Mouse (Mus musculus): ENCODE data around the gene Rspo1. TPM values are rescaled to one million over a fixed set of nuclear protein-coding genes. Genes with fewer than 3 reads are reported as not detected.

The Rspo1 gene
- polyA plus RNA-seq, 1 experiment from 2014 or later = 16.4 TPM

DNA sequence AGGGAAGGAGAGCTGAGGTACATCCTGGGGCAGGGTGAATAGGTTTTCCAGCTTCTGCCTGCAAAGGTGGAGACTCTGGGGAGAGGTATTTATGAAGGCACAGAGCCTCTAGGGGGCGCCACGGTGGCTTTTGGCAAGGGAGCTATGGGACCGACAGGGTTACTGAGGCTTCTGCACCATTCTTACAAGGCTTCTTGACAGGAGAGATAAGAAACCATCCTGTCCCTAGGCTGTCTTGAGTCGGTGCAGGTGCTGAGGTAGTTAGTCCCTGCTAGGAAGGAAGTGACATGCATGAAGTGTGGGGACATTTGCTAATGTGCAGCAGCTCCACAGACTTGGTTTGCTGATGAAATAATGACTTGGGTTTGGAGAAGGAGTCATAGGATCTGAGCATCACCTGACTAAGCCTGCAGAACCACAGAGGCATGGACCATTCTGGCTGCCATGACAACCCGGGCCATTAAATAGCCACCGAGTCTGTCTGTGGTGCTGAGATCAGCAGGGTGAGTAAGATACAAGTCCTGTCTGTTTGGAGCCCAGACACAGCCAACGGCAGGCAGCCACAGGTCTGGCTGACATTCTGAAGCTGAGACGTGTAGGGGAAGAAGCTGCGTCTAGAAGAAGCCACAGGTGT lies 2.2 kb upstream of the Rspo1 start:
- no peak overlapping the region for H3K4me3 ChIP-seq
- H3K27ac ChIP-seq (replicated peaks) = no peak overlapping the region
- no peak for DNase-seq (ENCODE audit: low spot score)
- H3K9me3 ChIP-seq (replicated peaks) = no peaks in the 10 kb centered on the region
- H3K27me3 ChIP-seq (ENCODE audit: low read depth, poor library complexity, severe bottlenecking) = peaks cover 85% of the 10 kb centered on the region
- 25% methylated on average over 9 of the region's 9 CpGs for WGBS
- no peaks in the 10 kb centered on the region for H3K36me3 ChIP-seq
- H3K4me1 ChIP-seq = peaks cover 65% of the 10 kb centered on the region

GRCm38 (mm10) chr4:124984871-124985670 lies 1.2 kb upstream of the Rspo1 start:
- no peak for DNase-seq (ENCODE audit: low spot score)
- Histone ChIP-seq H3K36me3 (no peaks in the 10 kb centered on the region), H3K9me3 (replicated peaks) (no peaks in the 10 kb centered on the region), H3K4me1 (peaks cover 70% of the 10 kb centered on the region), H3K4me3 (peak overlapping the region; percentile 30), H3K27ac (replicated peaks) (no peak overlapping the region), H3K27me3 (ENCODE audit: low read depth, poor library complexity, severe bottlenecking) (peaks cover 89% of the 10 kb centered on the region)
- WGBS = 12% methylated on average over 18 of the region's 18 CpGs

DNA sequence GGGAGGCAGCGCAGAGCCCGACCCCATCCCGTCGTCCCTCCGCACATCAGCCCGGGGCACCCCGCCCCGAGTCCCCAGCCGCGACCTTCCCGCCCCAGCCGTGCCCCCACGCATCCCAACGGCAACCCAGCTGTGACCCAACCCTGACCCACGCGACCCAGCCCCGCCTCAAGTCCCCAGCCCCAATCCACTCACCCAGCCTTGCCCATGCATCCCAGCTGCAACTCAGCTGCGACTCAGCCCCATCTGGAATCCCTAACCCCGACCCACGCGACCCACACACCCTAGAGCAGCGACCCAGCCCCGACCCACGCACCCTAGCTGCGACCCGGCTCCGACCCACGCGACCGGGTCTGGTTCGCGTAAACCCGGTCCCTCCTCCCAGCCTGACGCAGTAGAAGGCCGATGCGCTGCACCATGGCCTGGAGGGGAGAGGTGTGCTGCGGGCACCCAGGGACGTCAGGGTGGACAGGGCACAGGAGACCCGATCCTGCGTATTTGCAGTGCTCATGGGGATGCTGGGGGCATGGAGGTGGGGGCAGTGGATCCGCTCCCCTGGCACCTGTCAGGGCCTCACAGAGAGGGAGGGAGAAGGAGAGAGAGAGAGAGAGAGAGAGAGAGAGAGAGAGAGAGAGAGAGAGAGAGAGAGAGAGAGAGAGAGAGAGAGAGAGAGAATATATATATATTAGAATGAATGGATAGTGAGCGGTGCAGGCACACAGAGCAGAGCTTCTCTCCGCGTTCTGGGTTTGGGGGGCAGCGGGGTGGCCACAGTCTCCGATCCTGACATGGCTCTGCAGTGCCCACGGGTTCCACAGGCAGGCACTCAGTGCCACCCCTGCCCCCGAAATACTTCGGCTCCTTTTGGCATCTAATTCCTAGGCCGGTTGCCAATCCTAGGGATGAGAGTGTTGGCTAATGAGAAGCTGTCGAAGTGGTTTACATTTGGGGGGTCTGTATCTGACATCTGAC lies 795 bp downstream of the Rspo1 start:
- peak overlapping the region; percentile 60 for H3K4me3 ChIP-seq
- no peaks in the 10 kb centered on the region for H3K9me3 ChIP-seq (replicated peaks)
- H3K27ac ChIP-seq (replicated peaks) = peak overlapping the region; percentile 74
- peaks cover 81% of the 10 kb centered on the region for H3K4me1 ChIP-seq
- peaks cover 99% of the 10 kb centered on the region for H3K27me3 ChIP-seq (ENCODE audit: low read depth, poor library complexity, severe bottlenecking)
- DNase-seq (ENCODE audit: low spot score) = no peak
- no peaks in the 10 kb centered on the region for H3K36me3 ChIP-seq
- 3% methylated on average over 43 of the region's 51 CpGs for WGBS

GRCm38 (mm10) chr4:124987711-124988097 lies 1.5 kb downstream of the Rspo1 start:
- H3K27ac ChIP-seq (replicated peaks) = no peak overlapping the region
- peaks cover 81% of the 10 kb centered on the region for H3K4me1 ChIP-seq
- DNase-seq (ENCODE audit: low spot score) = no peak
- H3K36me3 ChIP-seq = no peaks in the 10 kb centered on the region
- no peaks in the 10 kb centered on the region for H3K9me3 ChIP-seq (replicated peaks)
- H3K27me3 ChIP-seq (ENCODE audit: low read depth, poor library complexity, severe bottlenecking) = peaks cover 97% of the 10 kb centered on the region
- WGBS = 9% methylated on average over 10 of the region's 10 CpGs
- H3K4me3 ChIP-seq = peak overlapping the region; percentile 60

GRCm38 (mm10) chr4:124988382-124988781 lies 2.2 kb downstream of the Rspo1 start:
- H3K4me1 ChIP-seq = peaks cover 81% of the 10 kb centered on the region
- H3K9me3 ChIP-seq (replicated peaks) = no peaks in the 10 kb centered on the region
- no peaks in the 10 kb centered on the region for H3K36me3 ChIP-seq
- WGBS = 29% methylated on average over 9 of the region's 9 CpGs
- no peak for DNase-seq (ENCODE audit: low spot score)
- H3K4me3 ChIP-seq = peak overlapping the region; percentile 60; the same call in 1 of the 2 replicates
- peaks cover 95% of the 10 kb centered on the region for H3K27me3 ChIP-seq (ENCODE audit: low read depth, poor library complexity, severe bottlenecking)
- H3K27ac ChIP-seq (replicated peaks) = peak overlapping the region; percentile 33; the same call in 1 of the 2 replicates

DNA sequence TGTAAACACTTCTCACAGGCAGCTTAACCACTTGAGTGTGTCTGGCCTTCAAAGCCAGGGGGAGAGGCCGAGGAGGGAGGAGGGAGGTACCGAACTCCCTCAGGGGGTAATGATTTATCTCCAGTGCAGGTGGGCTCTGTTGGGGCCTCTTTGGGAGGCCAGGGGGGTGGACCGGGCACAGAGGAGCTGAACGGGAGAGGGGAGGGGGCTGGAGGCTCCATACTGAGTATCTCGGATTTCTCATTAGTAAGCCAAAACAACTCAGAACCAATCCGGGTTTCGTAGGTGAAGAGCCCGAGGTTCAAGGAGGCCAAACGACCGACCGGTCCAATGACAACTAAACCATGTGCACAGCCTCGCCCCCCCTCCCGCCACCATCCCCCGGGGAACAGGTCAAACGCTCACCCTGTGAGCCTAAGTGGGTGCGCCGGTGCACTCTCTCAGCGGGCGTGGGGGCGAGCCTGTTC lies 3.6 kb downstream of the Rspo1 start:
- Histone ChIP-seq H3K36me3 (no peaks in the 10 kb centered on the region), H3K4me3 (peak overlapping the region; percentile 50), H3K9me3 (replicated peaks) (no peaks in the 10 kb centered on the region), H3K27me3 (ENCODE audit: low read depth, poor library complexity, severe bottlenecking) (peaks cover 81% of the 10 kb centered on the region), H3K27ac (replicated peaks) (peak overlapping the region; percentile 78), H3K4me1 (peaks cover 70% of the 10 kb centered on the region)
- DNase-seq (ENCODE audit: low spot score) = no peak
- WGBS = 3% methylated on average over 20 of the region's 20 CpGs

- peak overlapping the region; percentile 78 for H3K27ac ChIP-seq (replicated peaks)
- peaks cover 65% of the 10 kb centered on the region for H3K4me1 ChIP-seq
- peaks cover 76% of the 10 kb centered on the region for H3K27me3 ChIP-seq (ENCODE audit: low read depth, poor library complexity, severe bottlenecking)
- peak; percentile 52 for DNase-seq (ENCODE audit: low spot score)
- peak overlapping the region; percentile 50 for H3K4me3 ChIP-seq
- H3K9me3 ChIP-seq (replicated peaks) = no peaks in the 10 kb centered on the region
- no peaks in the 10 kb centered on the region for H3K36me3 ChIP-seq
- WGBS = 1% methylated on average over 7 of the region's 7 CpGs
Measured at GRCm38 (mm10) chr4:124990325-124990724, 4.1 kb downstream of the Rspo1 start.

DNA sequence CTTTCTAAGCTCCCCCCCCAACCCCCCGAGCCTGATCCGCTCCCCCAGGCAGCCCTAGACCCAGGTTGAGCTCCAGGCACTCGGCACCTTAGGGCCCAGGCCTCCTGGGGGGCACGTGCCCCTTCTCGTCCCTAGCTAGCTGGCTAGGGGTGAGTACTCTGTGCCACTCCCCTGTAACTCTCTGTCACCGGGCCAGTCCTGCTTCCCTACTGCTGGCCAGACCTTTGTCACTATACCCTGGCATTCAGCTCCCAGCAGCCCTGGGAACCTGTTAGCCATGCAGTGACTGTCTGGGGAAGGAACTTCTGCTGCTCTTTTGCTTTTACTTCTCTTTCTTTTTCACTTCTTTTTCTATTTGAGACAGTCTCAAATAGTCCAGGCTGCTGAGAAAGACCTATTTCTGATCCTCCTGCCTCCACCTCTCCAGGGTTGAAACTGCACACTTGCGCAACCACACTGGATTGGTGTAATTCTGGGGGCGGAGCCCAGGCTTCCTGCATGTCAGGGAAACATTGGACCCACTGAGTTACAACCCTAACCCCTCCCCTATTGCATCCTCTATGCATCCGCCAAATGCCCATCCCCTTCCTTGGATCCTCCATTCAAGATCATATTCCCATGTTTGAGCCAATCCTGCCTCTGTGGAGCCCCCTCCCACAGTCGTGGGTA lies 11.4 kb downstream of the Rspo1 start:
- no peak overlapping the region for H3K4me3 ChIP-seq
- no peaks in the 10 kb centered on the region for H3K9me3 ChIP-seq (replicated peaks)
- H3K36me3 ChIP-seq = 0 out of 2 replicates have a peak, but pooled peaks cover 2% of the 10 kb centered on the region
- no peaks in the 10 kb centered on the region for H3K4me1 ChIP-seq
- DNase-seq (ENCODE audit: low spot score) = no peak
- WGBS = 80% methylated on average over 10 of the region's 10 CpGs
- H3K27me3 ChIP-seq (ENCODE audit: low read depth, poor library complexity, severe bottlenecking) = peaks cover 6% of the 10 kb centered on the region
- H3K27ac ChIP-seq (replicated peaks) = no peak overlapping the region

DNA sequence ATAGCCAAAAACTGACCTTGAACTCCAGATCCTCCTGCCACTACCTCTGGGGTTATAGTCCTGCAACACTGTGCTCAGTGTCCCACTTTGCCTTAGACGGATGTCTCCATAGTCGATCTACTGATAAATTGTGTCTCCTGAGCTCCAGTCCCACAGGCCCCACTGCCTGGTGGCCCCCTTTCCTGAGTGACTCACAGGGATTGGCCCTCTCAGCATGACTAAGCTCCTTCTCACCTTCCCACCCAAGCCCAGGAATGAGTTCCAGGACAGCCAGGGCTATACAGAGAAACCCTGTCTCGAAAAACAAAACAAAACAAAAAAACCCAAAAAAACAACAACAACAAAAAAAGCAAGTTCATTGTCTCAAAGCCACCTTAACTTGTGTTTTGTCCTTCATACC lies 13.3 kb downstream of the Rspo1 start:
- WGBS = 93% methylated on average over 3 of the region's 3 CpGs
- Histone ChIP-seq H3K4me1 (no peaks in the 10 kb centered on the region), H3K4me3 (no peak overlapping the region), H3K27ac (replicated peaks) (no peak overlapping the region), H3K9me3 (replicated peaks) (no peaks in the 10 kb centered on the region), H3K27me3 (ENCODE audit: low read depth, poor library complexity, severe bottlenecking) (peaks cover under 1% of the 10 kb centered on the region; the same call in 1 of the 2 replicates), H3K36me3 (0 out of 2 replicates have a peak, but pooled peaks cover 2% of the 10 kb centered on the region)
- DNase-seq (ENCODE audit: low spot score) = no peak

- H3K4me3 ChIP-seq = no peak overlapping the region
- peaks cover 5% of the 10 kb centered on the region; the same call in 1 of the 2 replicates for H3K4me1 ChIP-seq
- H3K36me3 ChIP-seq = no peaks in the 10 kb centered on the region
- H3K27me3 ChIP-seq (ENCODE audit: low read depth, poor library complexity, severe bottlenecking) = peaks cover 27% of the 10 kb centered on the region
- no peak overlapping the region for H3K27ac ChIP-seq (replicated peaks)
- no peak for DNase-seq (ENCODE audit: low spot score)
- no peaks in the 10 kb centered on the region for H3K9me3 ChIP-seq (replicated peaks)
- WGBS = 87% methylated on average over 8 of the region's 8 CpGs
Measured at GRCm38 (mm10) chr4:125002978-125003377, 16.7 kb downstream of the Rspo1 start.

DNA sequence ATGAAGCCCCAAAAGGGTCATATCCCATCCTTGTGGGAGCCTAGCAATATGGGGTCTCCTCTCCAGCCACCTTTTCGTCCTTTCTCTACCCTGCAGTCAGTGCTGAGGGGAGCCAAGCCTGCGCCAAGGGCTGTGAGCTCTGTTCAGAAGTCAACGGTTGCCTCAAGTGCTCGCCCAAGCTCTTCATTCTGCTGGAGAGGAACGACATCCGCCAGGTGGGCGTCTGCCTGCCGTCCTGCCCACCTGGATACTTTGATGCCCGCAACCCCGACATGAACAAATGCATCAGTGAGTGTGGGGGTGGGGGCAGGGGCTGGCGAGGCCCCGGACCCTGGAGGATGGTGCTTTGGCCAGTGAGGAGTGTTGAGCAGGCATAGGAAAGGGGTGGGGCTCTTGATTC lies 18.7 kb downstream of the Rspo1 start:
- no peak overlapping the region for H3K4me3 ChIP-seq
- peaks cover 5% of the 10 kb centered on the region; the same call in 1 of the 2 replicates for H3K4me1 ChIP-seq
- H3K9me3 ChIP-seq (replicated peaks) = no peaks in the 10 kb centered on the region
- no peaks in the 10 kb centered on the region for H3K36me3 ChIP-seq
- no peak for DNase-seq (ENCODE audit: low spot score)
- H3K27ac ChIP-seq (replicated peaks) = no peak overlapping the region
- peaks cover 27% of the 10 kb centered on the region for H3K27me3 ChIP-seq (ENCODE audit: low read depth, poor library complexity, severe bottlenecking)
- WGBS = 66% methylated on average over 12 of the region's 12 CpGs

DNA sequence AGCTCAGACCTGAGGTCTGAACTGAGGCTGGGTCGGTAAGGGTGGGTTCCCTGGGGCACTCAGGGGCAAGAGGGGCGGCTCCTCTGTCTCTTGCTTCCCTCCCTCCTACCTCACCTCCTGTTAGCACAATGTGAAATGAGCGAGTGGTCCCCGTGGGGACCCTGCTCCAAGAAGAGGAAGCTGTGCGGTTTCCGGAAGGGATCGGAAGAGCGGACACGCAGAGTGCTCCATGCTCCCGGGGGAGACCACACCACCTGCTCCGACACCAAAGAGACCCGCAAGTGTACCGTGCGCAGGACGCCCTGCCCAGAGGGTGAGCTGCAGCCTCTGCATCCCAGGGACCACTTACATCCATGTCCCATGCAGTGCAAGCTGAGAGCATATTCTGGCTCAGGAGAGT lies 21.2 kb downstream of the Rspo1 start:
- no peak for DNase-seq (ENCODE audit: low spot score)
- 60% methylated on average over 15 of the region's 15 CpGs for whole genome bisulfite sequencing
- Histone ChIP-seq H3K4me1 (peaks cover 5% of the 10 kb centered on the region; the same call in 1 of the 2 replicates), H3K4me3 (no peak overlapping the region), H3K27me3 (ENCODE audit: low read depth, poor library complexity, severe bottlenecking) (peaks cover 27% of the 10 kb centered on the region), H3K9me3 (replicated peaks) (no peaks in the 10 kb centered on the region), H3K36me3 (no peaks in the 10 kb centered on the region), H3K27ac (replicated peaks) (no peak overlapping the region)

Data from midbrain, embryonic 10.5 days (tissue).